Mouse (Mus musculus): Measurements from ENCODE around the gene Slc39a5.

DNA sequence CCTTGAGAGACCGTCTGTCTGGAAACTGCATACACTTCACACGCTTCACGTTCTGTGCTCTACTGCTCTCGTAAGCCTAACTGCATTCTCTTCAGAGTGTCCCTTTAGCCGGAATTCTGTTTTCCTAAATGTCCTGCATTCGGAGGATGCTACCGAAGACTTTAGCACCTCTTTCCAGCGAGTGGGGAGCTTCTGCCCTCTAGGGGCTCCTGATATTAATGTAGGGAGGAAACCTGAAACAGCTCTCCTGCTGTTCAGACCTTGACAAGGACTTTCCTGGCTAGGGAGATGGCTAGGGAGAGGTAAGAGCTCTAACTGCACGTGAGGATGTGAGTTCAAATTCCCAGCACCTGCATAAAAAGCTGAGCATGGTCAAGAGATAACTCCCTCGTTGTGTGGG, 39.4 kb upstream of the Slc39a5 start:
- TF ChIP-seq CTCF (IDR thresholded peaks at IDR 0.05; ENCODE audit: borderline replicate concordance, insufficient read depth, low read length) (no peak), POLR2A (IDR thresholded peaks at IDR 0.05; ENCODE audit: low read depth, low read length) (no peak)

Data from embryonic fibroblast, embryonic 13.5 days (primary cell).